24 mouse cellular contexts compared by ENCODE assay signal in genomic region chr6:36990186-36990585, GRCm38 (mm10).
A peak's percentile ranks its signal among the peaks of the same experiment; 100 is the strongest.
DNase-seq lines count a peak whose midpoint lies in the region; ATAC-seq and TF ChIP-seq lines count a peak whose summit lies in the region.
"Had no signal": no experiment of that assay in that cellular context is flagged by ENCODE, and none has a peak within 500 bp of the region (broad histone marks: within the 10 kb centered on the region; RNA-seq: fewer than 3 reads in every experiment).

No protein-coding gene starts in this region.

- no peak overlapping the region for H3K4me2 ChIP-seq in forebrain, postnatal 0 days (ENCODE audit: low read depth)
- no peak overlapping the region for H3K4me2 ChIP-seq in forebrain, embryonic 15.5 days (replicated peaks)
- H3K4me2 ChIP-seq: embryonic facial prominence, embryonic 12.5 days; embryonic facial prominence, embryonic 15.5 days; forebrain, embryonic 12.5 days; hindbrain, embryonic 12.5 days; hindbrain, embryonic 15.5 days had no signal

- no peak overlapping the region for H3K9ac ChIP-seq in forebrain, postnatal 0 days
- no peak overlapping the region for H3K9ac ChIP-seq in forebrain, embryonic 15.5 days (replicated peaks)
- H3K9ac ChIP-seq: embryonic facial prominence, embryonic 12.5 days; embryonic facial prominence, embryonic 15.5 days; forebrain, embryonic 12.5 days; hindbrain, embryonic 12.5 days; hindbrain, embryonic 15.5 days had no signal

- no peak overlapping the region for H3K4me3 ChIP-seq in forebrain, postnatal 0 days (ENCODE audit: low read depth, low read length)
- no peak overlapping the region for H3K4me3 ChIP-seq in forebrain, embryonic 15.5 days
- H3K4me3 ChIP-seq: embryonic facial prominence, embryonic 12.5 days; embryonic facial prominence, embryonic 15.5 days; forebrain, embryonic 12.5 days; heart, adult 2 months; heart, embryonic 10.5 days; hindbrain, embryonic 12.5 days; hindbrain, embryonic 15.5 days had no signal

- ATAC-seq in forebrain, postnatal 0 days = no peak; the same call in 1 of the 2 replicates
- ATAC-seq in forebrain, embryonic 15.5 days (replicated peaks) = no peak
- ATAC-seq: intestine, postnatal 0 days; Patski had no signal

- H3K9me3 ChIP-seq in forebrain, postnatal 0 days (ENCODE audit: low read length) = no peaks in the 10 kb centered on the region
- H3K9me3 ChIP-seq in forebrain, embryonic 15.5 days = no peaks in the 10 kb centered on the region
- H3K9me3 ChIP-seq: embryonic facial prominence, embryonic 12.5 days; embryonic facial prominence, embryonic 15.5 days; forebrain, embryonic 12.5 days; G1E; heart, embryonic 10.5 days; hindbrain, embryonic 12.5 days; hindbrain, embryonic 15.5 days had no signal

- WGBS in forebrain, postnatal 0 days = 30% methylated on average over 3 of the region's 3 CpGs
- 51% methylated on average over 3 of the region's 3 CpGs for WGBS in forebrain, embryonic 15.5 days

- H3K36me3 ChIP-seq in forebrain, postnatal 0 days (ENCODE audit: insufficient read depth) = 0 out of 2 replicates have a peak, but pooled peaks cover 6% of the 10 kb centered on the region
- H3K36me3 ChIP-seq in forebrain, embryonic 15.5 days = no peaks in the 10 kb centered on the region
- H3K36me3 ChIP-seq: embryonic facial prominence, embryonic 12.5 days; embryonic facial prominence, embryonic 15.5 days; forebrain, embryonic 12.5 days; G1E; heart, embryonic 10.5 days; hindbrain, embryonic 12.5 days; hindbrain, embryonic 15.5 days had no signal

- no peaks in the 10 kb centered on the region for H3K4me1 ChIP-seq in forebrain, postnatal 0 days (ENCODE audit: insufficient read depth)
- no peaks in the 10 kb centered on the region for H3K4me1 ChIP-seq in forebrain, embryonic 15.5 days
- H3K4me1 ChIP-seq: embryonic facial prominence, embryonic 12.5 days; forebrain, embryonic 12.5 days; heart, embryonic 10.5 days; hindbrain, embryonic 12.5 days; hindbrain, embryonic 15.5 days had no signal

- no peak for TF ChIP-seq CTCF in forebrain, postnatal 0 days (IDR thresholded peaks at IDR 0.05; ENCODE audit: low read depth)
- no peak for TF ChIP-seq CTCF in brain, embryonic 14.5 days (IDR thresholded peaks at IDR 0.05; ENCODE audit: borderline replicate concordance, extremely low read depth, insufficient read depth, insufficient read length)

- H3K27ac ChIP-seq in forebrain, postnatal 0 days (ENCODE audit: low read depth, low read length) = no peak overlapping the region
- no peak overlapping the region for H3K27ac ChIP-seq in forebrain, embryonic 15.5 days (replicated peaks)
- H3K27ac ChIP-seq: embryonic facial prominence, embryonic 12.5 days; embryonic facial prominence, embryonic 15.5 days; forebrain, embryonic 12.5 days; heart, adult 2 months; heart, embryonic 10.5 days; hindbrain, embryonic 12.5 days; hindbrain, embryonic 15.5 days had no signal

- DNase-seq in forebrain, postnatal 0 days = peak; percentile 49
- DNase-seq in layer of hippocampus, adult 9-11 months = peak; percentile 44
- DNase-seq in layer of hippocampus, adult 9-10 months (ENCODE audit: low spot score) = no peak
- DNase-seq in brain, embryonic 14.5 days (ENCODE audit: low read depth) = peak; percentile 41
- DNase-seq in cerebellum, adult 18-20 months = no peak
- DNase-seq: adrenal gland, postnatal 10 days; adrenal gland, postnatal 36 days; B cell, adult 2 months; cerebellum, adult 2 months; cerebellum, adult 9-11 months; cerebellum, postnatal 25 days; gastrocnemius, postnatal 25 days; heart, adult 2 months had no signal

- no peak for TF ChIP-seq POLR2A in brain, embryonic 14.5 days (IDR thresholded peaks at IDR 0.05; ENCODE audit: borderline replicate concordance, extremely low read depth, insufficient read depth, insufficient read length, poor library complexity, severe bottlenecking)

- no peaks in the 10 kb centered on the region for H3K27me3 ChIP-seq in forebrain, postnatal 0 days (ENCODE audit: insufficient read depth, low read length)
- no peaks in the 10 kb centered on the region for H3K27me3 ChIP-seq in forebrain, embryonic 15.5 days
- H3K27me3 ChIP-seq: CH12.LX; embryonic facial prominence, embryonic 12.5 days; embryonic facial prominence, embryonic 15.5 days; forebrain, embryonic 12.5 days; hindbrain, embryonic 12.5 days; hindbrain, embryonic 15.5 days had no signal

Comparison
In these comparisons a context has a peak if more than half of its experiments do, and no peak if none do; other contexts are left out.
1. DNase-seq: peak in forebrain, postnatal 0 days (single experiment), layer of hippocampus, adult 9-11 months (single experiment) and brain, embryonic 14.5 days (single experiment); none in layer of hippocampus, adult 9-10 months (single experiment) and cerebellum, adult 18-20 months (0 of 2).